Mouse (Mus musculus): Measurements from ENCODE around the gene Actr3b.

GRCm38 (mm10) chr5:25846558-25846957 is 86.8 kb downstream of the Actr3b start:
- no peak for TF ChIP-seq MEF2A (IDR thresholded peaks at IDR 0.05; ENCODE audit: borderline replicate concordance, low read depth, low read length)
- no peak for TF ChIP-seq POLR2A (IDR thresholded peaks at IDR 0.05; ENCODE audit: low read depth, low read length)
- TF ChIP-seq MAX (IDR thresholded peaks at IDR 0.05; ENCODE audit: low read length): no peak
- no peak for TF ChIP-seq ZKSCAN1 (IDR thresholded peaks at IDR 0.05; ENCODE audit: borderline replicate concordance, low read depth, low read length)
- no peak for TF ChIP-seq KAT2A (IDR thresholded peaks at IDR 0.05; ENCODE audit: insufficient replicate concordance, low read length)
- TF ChIP-seq TBP (conservative IDR thresholded peaks at IDR 0.05; ENCODE audit: low read depth, low read length): no peak
- no peak for TF ChIP-seq CTCF (conservative IDR thresholded peaks at IDR 0.05 in 1 of 2, IDR thresholded peaks at IDR 0.05 in 1 of 2; ENCODE audit: low read depth in 2 of 2, low read length in 2 of 2)
- TF ChIP-seq TCF12 (IDR thresholded peaks at IDR 0.05; ENCODE audit: low read depth, low read length): no peak
- TF ChIP-seq JUN (IDR thresholded peaks at IDR 0.05; ENCODE audit: insufficient read depth, low read depth, low read length): no peak
- TF ChIP-seq ZNF384 (IDR thresholded peaks at IDR 0.05; ENCODE audit: low read depth, low read length): no peak
- TF ChIP-seq POLR2AphosphoS2 (IDR thresholded peaks at IDR 0.05; ENCODE audit: low read depth, low read length): no peak
- no peak for TF ChIP-seq EP300 (IDR thresholded peaks at IDR 0.05; ENCODE audit: low read length)
- TF ChIP-seq RCOR1 (conservative IDR thresholded peaks at IDR 0.05; ENCODE audit: low read depth, low read length): no peak
- no peak for TF ChIP-seq JUND (conservative IDR thresholded peaks at IDR 0.05; ENCODE audit: low read depth, low read length)
